Mouse (Mus musculus) MEL (cell line): Measurements from ENCODE around the gene Cops4. TPM values are rescaled to one million over a fixed set of nuclear protein-coding genes. Genes with fewer than 3 reads are reported as not detected.

Experiments
- DNase-seq: peaks from one replicate; pipeline ENCODE4 v3.0.0; 2011; ENCODE audit warnings: low read depth, low spot score
- H3K27ac ChIP-seq: 2 replicates; pipeline ENCODE4 v1.5.1; 2012; ENCODE audit warnings: low read depth, mild to moderate bottlenecking, control low read depth, low read length, moderate library complexity; ENCODE audit not compliant: control insufficient read depth
- H3K27me3 ChIP-seq, 2 experiments: fragments of 150-350 bp in 1 of 2; sonication (generic) in 1 of 2; 2 replicates each; pipeline ENCODE4 v1.6.1; 2012; ENCODE audit warnings: low read length in 2 of 2, mild to moderate bottlenecking in 2 of 2, improper control_type of control experiment in 1 of 2, moderate library complexity in 1 of 2; ENCODE audit not compliant: insufficient read depth in 2 of 2, control insufficient read depth in 1 of 2
- H3K36me3 ChIP-seq, 2 experiments: 2 replicates each; pipeline ENCODE4 v1.6.1; 2012 to 2014; ENCODE audit warnings: low read length in 2 of 2, improper control_type of control experiment in 1 of 2, inconsistent platforms in 1 of 2, mild to moderate bottlenecking in 1 of 2; ENCODE audit not compliant: insufficient read depth in 2 of 2, control insufficient read depth in 1 of 2
- H3K4me1 ChIP-seq, 2 experiments: fragments of 150-350 bp in 1 of 2; sonication (generic) in 1 of 2; 2 replicates each; pipeline ENCODE4 v1.6.1; 2012; ENCODE audit warnings: low read length in 2 of 2, improper control_type of control experiment in 1 of 2, mild to moderate bottlenecking in 1 of 2; ENCODE audit not compliant: insufficient read depth in 2 of 2, control insufficient read depth in 1 of 2
- H3K4me3 ChIP-seq, 2 experiments: fragments of 150-350 bp in 1 of 2; sonication (generic) in 1 of 2; 2 replicates each; pipeline ENCODE4 v1.5.1; 2012; ENCODE audit warnings: low read depth in 2 of 2, low read length in 2 of 2, mild to moderate bottlenecking in 2 of 2, moderate library complexity in 2 of 2, control low read depth in 1 of 2, improper control_type of control experiment in 1 of 2; ENCODE audit not compliant: control insufficient read depth in 1 of 2, insufficient read depth in 1 of 2
- H3K79me2 ChIP-seq: 2 replicates; pipeline ENCODE4 v1.6.1; 2012; ENCODE audit warnings: mild to moderate bottlenecking, low read length, moderate library complexity; ENCODE audit not compliant: control insufficient read depth, poor library complexity, insufficient read depth
- H3K9ac ChIP-seq: 2 replicates; pipeline ENCODE4 v1.6.1; 2012; ENCODE audit warnings: low read depth, mild to moderate bottlenecking, control low read depth, low read length, moderate library complexity; ENCODE audit not compliant: control insufficient read depth, poor library complexity, severe bottlenecking
- H3K9me3 ChIP-seq: fragments of 150-350 bp; sonication (generic); replicated peaks from 2 replicates; pipeline ENCODE4 v1.6.1; 2012; ENCODE audit warnings: mild to moderate bottlenecking, low read length, improper control_type of control experiment, moderate library complexity; ENCODE audit not compliant: insufficient read depth
- CTCF ChIP-seq, 3 experiments: IDR thresholded peaks in 2 of 3; conservative IDR thresholded peaks in 1 of 3; 2 replicates each; pipeline ENCODE4 v1.5.1; 2011 to 2012; ENCODE audit warnings: low read length in 3 of 3, low read depth in 2 of 3, mild to moderate bottlenecking in 2 of 3, improper control_type of control experiment in 1 of 3, inconsistent platforms in 1 of 3, mixed read lengths in 1 of 3, moderate library complexity in 1 of 3; ENCODE audit not compliant: control insufficient read depth in 1 of 3, insufficient read depth in 1 of 3, poor library complexity in 1 of 3, severe bottlenecking in 1 of 3
- EP300 ChIP-seq, 2 experiments: IDR thresholded peaks; 2 replicates each; pipeline ENCODE4 v1.6.1; 2011; ENCODE audit warnings: improper control_type of control experiment in 2 of 2, low read length in 2 of 2, low read depth in 1 of 2, mild to moderate bottlenecking in 1 of 2
- ETS1 ChIP-seq: IDR thresholded peaks from 2 replicates; pipeline ENCODE4 v1.6.1; 2012; ENCODE audit warnings: low read depth, mild to moderate bottlenecking, inconsistent platforms, low read length, improper control_type of control experiment, moderate library complexity
- GABPA ChIP-seq: IDR thresholded peaks from 2 replicates; pipeline ENCODE4 v1.6.1; 2012; ENCODE audit warnings: low read depth, mild to moderate bottlenecking, inconsistent platforms, low read length, improper control_type of control experiment, moderate library complexity
- GATA1 ChIP-seq: IDR thresholded peaks from 2 replicates; pipeline ENCODE4 v1.6.1; 2011; ENCODE audit warnings: low read depth, low read length, improper control_type of control experiment
- JUND ChIP-seq: IDR thresholded peaks from 2 replicates; pipeline ENCODE4 v1.6.1; 2011; ENCODE audit warnings: low read depth, mild to moderate bottlenecking, improper control_type of control experiment, low read length
- MYC ChIP-seq: IDR thresholded peaks from 2 replicates; pipeline ENCODE4 v1.6.1; 2011; ENCODE audit warnings: low read depth, mild to moderate bottlenecking, low read length, improper control_type of control experiment, moderate library complexity
- RAD21 ChIP-seq: IDR thresholded peaks from 2 replicates; pipeline ENCODE4 v1.6.1; 2011; ENCODE audit warnings: mild to moderate bottlenecking, low read depth, low read length, improper control_type of control experiment
- SMC3 ChIP-seq: IDR thresholded peaks from 2 replicates; pipeline ENCODE4 v1.6.1; 2011; ENCODE audit warnings: low read depth, low read length, improper control_type of control experiment
- USF1 ChIP-seq: IDR thresholded peaks from 2 replicates; pipeline ENCODE4 v1.6.1; 2014; ENCODE audit warnings: low read depth, mild to moderate bottlenecking, inconsistent platforms, low read length, improper control_type of control experiment, moderate library complexity
- ZC3H11A ChIP-seq: IDR thresholded peaks from 2 replicates; pipeline ENCODE4 v1.6.1; 2012; ENCODE audit warnings: low read depth, mild to moderate bottlenecking, inconsistent platforms, low read length, improper control_type of control experiment
- polyA plus RNA-seq, 2 experiments: library from polyadenylated mRNA; stranded (reverse) in 1 of 2; unstranded in 1 of 2; fragments of >175 nt in 1 of 2; fragments of >200 nt in 1 of 2; gene quantifications; 2 replicates each; pipeline versions ENCODE4 v1.2.1 to v1.2.4; 2012; ENCODE audit warnings: low replicate concordance in 2 of 2, low read depth in 1 of 2; ENCODE audit not compliant: insufficient read length in 2 of 2, insufficient read depth in 1 of 2, missing spikeins in 1 of 2
- total RNA-seq: library from RNA; depleted of rRNA; stranded (reverse); fragments of 300-350 nt; gene quantifications from 2 replicates; pipeline ENCODE4 v1.2.3, GENCODE M21; 2012

Gene Cops4
- total and polyA plus RNA-seq, 3 experiments = 112 to 626 (median 142) TPM

GRCm38 (mm10) chr5:100573256-100573655, 55.1 kb downstream of the Cops4 start:
- DNase-seq = no peak
- no peak for TF ChIP-seq GATA1
- TF ChIP-seq RAD21 = no peak
- no peak for TF ChIP-seq JUND
- H3K27ac ChIP-seq = no peak overlapping the region

DNA sequence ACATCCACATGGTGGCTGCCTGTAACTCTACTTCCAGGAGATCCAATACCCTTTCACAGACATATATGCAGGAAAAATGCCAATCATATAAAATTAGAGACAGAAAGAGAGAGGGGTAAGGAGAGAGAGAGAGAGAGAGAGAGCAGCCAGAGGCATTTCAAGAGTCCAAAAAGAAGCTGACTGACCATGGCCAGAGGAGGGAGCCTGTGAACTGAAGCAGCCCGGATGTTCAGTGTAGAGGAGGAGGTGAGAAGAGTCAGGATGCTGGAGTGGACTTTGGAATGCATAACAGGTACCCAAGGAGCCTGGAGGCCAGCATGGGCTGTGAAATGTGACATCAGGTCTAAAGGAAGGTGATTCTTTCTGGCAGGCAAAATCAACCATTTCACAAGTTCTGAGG, 56.7 kb downstream of the Cops4 start:
- Histone ChIP-seq H3K9ac (no peak overlapping the region), H3K4me1 (peaks cover 8 to 29% of the 10 kb centered on the region in 2 experiments), H3K9me3 (no peaks in the 10 kb centered on the region), H3K36me3 (peaks cover 0 to 16% of the 10 kb centered on the region in 2 experiments; a peak in 2 of 4 replicates), H3K79me2 (no peaks in the 10 kb centered on the region), H3K4me3 (no peak overlapping the region), H3K27me3 (no peaks in the 10 kb centered on the region), H3K27ac (no peak overlapping the region)
- TF ChIP-seq SMC3 (peak; percentile 28), USF1 (no peak), MYC (no peak), ZC3H11A (peak; percentile 4; the same call in 1 of the 2 replicates), CTCF (IDR thresholded peaks at IDR 0.05 in 2 of 3, conservative IDR thresholded peaks at IDR 0.05 in 1 of 3; ENCODE audit: control insufficient read depth in 1 of 3, insufficient read depth in 1 of 3, low read depth in 2 of 3, low read length in 3 of 3, poor library complexity in 1 of 3, severe bottlenecking in 1 of 3) (peak in 2 of 3 experiments; percentile 15 to 23; a peak in 1 of 6 replicates), RAD21 (peak; percentile 3)
- DNase-seq = no peak

More at GRCm38 (mm10) chr5:100573256-100573655, 55.1 kb downstream of the Cops4 start:
- peaks cover 0 to 15% of the 10 kb centered on the region in 2 experiments; a peak in 2 of 4 replicates for H3K36me3 ChIP-seq
- H3K4me3 ChIP-seq = no peak overlapping the region
- no peak overlapping the region for H3K9ac ChIP-seq
- no peaks in the 10 kb centered on the region for H3K27me3 ChIP-seq
- peaks cover 10 to 15% of the 10 kb centered on the region in 2 experiments for H3K4me1 ChIP-seq
- H3K9me3 ChIP-seq = no peaks in the 10 kb centered on the region
- H3K79me2 ChIP-seq = no peaks in the 10 kb centered on the region

DNA sequence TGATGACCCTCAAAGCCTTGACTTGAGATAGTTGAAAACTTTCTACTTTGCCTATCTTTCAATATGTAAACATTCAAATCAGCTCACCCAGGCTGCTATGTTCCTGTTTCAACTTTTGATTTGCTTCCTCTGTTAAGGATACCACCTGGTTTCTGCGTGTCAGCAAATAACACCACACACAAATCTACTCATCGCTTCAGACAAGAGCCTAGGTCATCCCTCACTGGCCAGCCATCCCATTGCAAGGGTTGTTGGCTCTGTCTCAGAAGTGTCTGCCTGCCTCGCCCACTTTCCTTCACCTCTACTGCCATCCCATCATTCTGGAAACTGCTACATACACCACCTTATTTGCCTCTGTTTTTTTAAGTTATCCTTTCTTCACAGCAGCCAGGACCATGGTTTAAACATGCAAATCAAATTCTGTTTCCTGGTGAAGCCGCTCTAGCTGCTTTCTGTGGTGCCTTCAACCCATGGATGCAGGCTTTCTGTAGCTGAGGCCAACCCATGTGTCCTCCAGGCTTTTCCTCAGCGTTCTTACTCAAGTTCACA, 60.8 kb downstream of the Cops4 start:
- no peak overlapping the region for H3K9ac ChIP-seq
- no peak overlapping the region; the same call in 1 of the 2 replicates for H3K27ac ChIP-seq
- no peaks in the 10 kb centered on the region; the same call in 1 of the 2 replicates for H3K79me2 ChIP-seq
- DNase-seq = peak; percentile 28
- peaks cover 0 to 43% of the 10 kb centered on the region in 2 experiments; a peak in 2 of 4 replicates for H3K36me3 ChIP-seq
- TF ChIP-seq RAD21 (no peak), GABPA (no peak), ETS1 (peak; percentile 41; the same call in 1 of the 2 replicates), EP300 (IDR thresholded peaks at IDR 0.05; ENCODE audit: low read depth in 1 of 2, low read length in 2 of 2) (peak in 1 of 2 experiments; percentile 23; a peak in 1 of 4 replicates)
- H3K4me1 ChIP-seq = peaks cover 23 to 53% of the 10 kb centered on the region in 2 experiments
- no peaks in the 10 kb centered on the region for H3K27me3 ChIP-seq
- H3K4me3 ChIP-seq = no peak overlapping the region
- H3K9me3 ChIP-seq = no peaks in the 10 kb centered on the region
